Mouse (Mus musculus) cortical plate, adult 2 months (tissue): Measurements from ENCODE around the gene Tsc22d3. TPM values are rescaled to one million over a fixed set of nuclear protein-coding genes. Genes with fewer than 3 reads are reported as not detected.
"Not testable (repeated sequence)": the region's sequence is repeated elsewhere in the genome, so short reads cannot be mapped to it uniquely, and the experiment has no call there.

Experiments
- H3K27ac ChIP-seq: fragments of 200-500 bp; 2 replicates; pipeline ENCODE4 v1.5.1; 2012; ENCODE audit warnings: low read length, control low read depth, inconsistent platforms; ENCODE audit not compliant: insufficient read depth
- H3K4me1 ChIP-seq: fragments of 200-500 bp; 2 replicates; pipeline ENCODE4 v1.6.1; 2011; ENCODE audit warnings: low read length; ENCODE audit not compliant: control insufficient read depth, insufficient read depth
- H3K4me3 ChIP-seq: fragments of 200-500 bp; 2 replicates; pipeline ENCODE4 v1.5.1; 2011; ENCODE audit warnings: mild to moderate bottlenecking, low read length, control low read depth; ENCODE audit not compliant: insufficient read depth
- CTCF ChIP-seq: fragments of 200-500 bp; IDR thresholded peaks from 2 replicates; pipeline ENCODE4 v1.5.1; 2011; ENCODE audit warnings: mild to moderate bottlenecking, control low read depth, low read length; ENCODE audit not compliant: insufficient read depth; ENCODE audit errors: extremely low read depth
- POLR2A ChIP-seq: fragments of 200-500 bp; IDR thresholded peaks from 2 replicates; pipeline ENCODE4 v1.6.1; 2011; ENCODE audit warnings: mild to moderate bottlenecking, low read length, control low read depth; ENCODE audit not compliant: insufficient read depth; ENCODE audit errors: extremely low read depth
- polyA plus RNA-seq: library from polyadenylated mRNA; depleted of rRNA; stranded (reverse); fragments of >200 nt; gene quantifications from 2 replicates; pipeline ENCODE4 v1.2.3, GENCODE M21; 2012; rRNA removed

Gene Tsc22d3
- polyA plus RNA-seq, 1 experiment, result 119 TPM

GRCm38 (mm10) chrX:140503905-140504304 is 96.6 kb downstream of the Tsc22d3 start:
- no peak overlapping the region for H3K27ac ChIP-seq
- no peak overlapping the region for H3K4me3 ChIP-seq
- TF ChIP-seq POLR2A (no peak), CTCF (peak; percentile 29; the same call in 1 of the 2 replicates)
- H3K4me1 ChIP-seq, result peaks cover 1% of the 10 kb centered on the region; the same call in 1 of the 2 replicates

DNA sequence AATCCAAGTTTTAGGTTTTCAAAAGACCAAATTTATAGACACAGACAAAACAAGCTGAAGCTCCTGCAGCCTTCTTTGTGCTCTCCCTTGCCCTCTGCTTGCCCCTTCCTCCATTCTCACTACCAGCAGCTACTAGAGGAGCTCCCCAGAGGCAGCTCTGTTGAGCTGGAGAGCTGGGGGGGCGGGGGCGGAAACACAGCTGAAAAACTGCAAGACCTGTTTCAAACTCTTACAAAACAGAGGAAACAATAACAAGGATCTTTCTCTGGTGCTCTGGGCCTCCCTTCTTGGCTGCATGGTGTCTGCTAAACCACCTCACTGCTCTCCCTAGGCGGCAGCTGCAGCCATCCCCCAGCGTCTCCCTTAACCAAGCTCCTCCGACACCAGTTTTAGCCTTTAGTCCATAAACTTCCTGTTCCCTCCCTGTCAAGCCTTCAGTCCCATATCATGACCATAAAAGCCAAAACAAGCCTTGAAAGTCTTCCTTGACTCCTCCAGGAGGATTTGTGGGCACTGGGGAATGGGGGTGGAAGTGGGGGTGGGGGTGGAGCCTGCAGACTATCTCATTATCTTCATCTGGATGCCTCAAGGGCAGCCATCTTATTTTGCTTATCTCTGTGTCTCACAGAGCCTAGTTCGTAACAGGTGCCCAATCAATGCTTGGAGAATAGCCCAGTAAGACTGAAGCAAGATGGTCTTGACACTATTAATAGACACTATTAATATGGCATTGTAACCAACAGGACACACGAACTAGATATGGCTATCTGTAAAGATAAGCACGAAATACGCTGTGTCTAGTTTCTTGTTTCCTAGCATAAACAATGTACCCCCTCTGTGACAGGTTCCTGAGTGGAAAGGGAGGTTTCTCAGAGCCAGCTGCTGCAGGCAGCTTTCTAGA is 98.8 kb downstream of the Tsc22d3 start:
- TF ChIP-seq POLR2A (no peak), CTCF (no peak)
- H3K4me1 ChIP-seq, result peaks cover 1% of the 10 kb centered on the region; the same call in 1 of the 2 replicates
- H3K4me3 ChIP-seq, result no peak overlapping the region
- H3K27ac ChIP-seq, result no peak overlapping the region

DNA sequence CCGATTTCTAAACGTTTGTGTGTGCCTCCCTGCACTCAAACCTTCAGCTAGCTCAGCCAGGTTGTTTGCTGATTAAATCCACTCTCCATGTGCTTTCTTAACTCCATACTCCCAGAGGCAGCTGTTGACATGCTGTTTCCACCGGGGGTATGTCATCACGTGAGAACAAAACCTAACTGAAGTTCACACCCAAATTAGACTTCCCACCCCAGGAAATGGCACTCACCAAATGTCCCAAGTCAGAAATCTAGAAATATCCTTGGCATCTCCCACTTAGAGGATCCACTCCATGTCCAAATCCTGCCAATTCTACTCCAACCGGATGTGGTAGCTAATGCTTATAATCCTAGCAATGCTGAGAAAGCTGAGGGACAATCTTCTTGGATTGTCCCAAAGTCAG is 100.2 kb downstream of the Tsc22d3 start:
- TF ChIP-seq POLR2A (no peak), CTCF (no peak)
- no peak overlapping the region for H3K27ac ChIP-seq

DNA sequence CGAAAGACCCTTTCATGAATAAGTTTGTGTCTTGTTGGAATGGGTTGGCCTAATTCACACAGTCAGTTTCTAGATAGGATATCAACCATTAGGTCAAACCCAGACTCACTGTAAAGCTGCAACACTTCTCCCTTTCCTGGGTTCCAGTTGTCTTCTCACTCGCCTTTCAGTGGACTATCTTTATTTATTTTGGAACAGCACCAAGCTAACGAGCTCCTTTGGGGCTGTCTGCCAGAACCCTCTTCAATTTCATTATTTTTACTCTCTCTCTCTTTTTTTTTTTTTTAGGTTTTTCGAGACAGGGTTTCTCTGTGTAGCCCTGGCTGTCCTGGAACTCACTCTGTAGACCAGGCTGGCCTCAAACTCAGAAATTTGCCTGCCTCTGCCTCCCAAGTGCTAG is 102.0 kb downstream of the Tsc22d3 start:
- H3K4me1 ChIP-seq, H3K27ac ChIP-seq, H3K4me3 ChIP-seq: not testable (repeated sequence)

More for the DNA sequence above, 100.2 kb downstream of the Tsc22d3 start:
- Histone ChIP-seq H3K4me3 (no peak overlapping the region), H3K4me1 (peaks cover 1% of the 10 kb centered on the region; the same call in 1 of the 2 replicates)

DNA sequence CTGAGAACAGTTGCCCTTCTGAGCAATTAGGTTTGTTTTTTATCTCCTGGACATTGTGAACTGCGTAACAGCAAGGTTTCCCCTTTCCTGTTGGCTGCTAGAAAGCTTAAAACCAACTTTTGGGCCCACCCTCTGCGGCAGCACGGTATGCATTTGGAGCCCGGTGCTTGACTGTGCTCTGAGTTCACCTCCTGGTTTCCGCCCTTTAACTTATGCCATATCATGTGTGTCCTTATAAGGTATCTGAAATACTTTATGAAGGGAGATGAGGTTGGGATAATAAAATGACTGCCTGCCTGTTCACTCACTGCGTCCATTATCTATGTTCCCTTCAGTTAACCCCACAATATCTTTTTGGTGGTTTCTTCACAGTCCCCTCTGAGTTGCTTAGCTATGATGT is 106.3 kb downstream of the Tsc22d3 start:
- H3K4me1 ChIP-seq, result no peaks in the 10 kb centered on the region
- no peak overlapping the region for H3K27ac ChIP-seq
- no peak for TF ChIP-seq POLR2A
- no peak for TF ChIP-seq CTCF
- H3K4me3 ChIP-seq, result no peak overlapping the region

DNA sequence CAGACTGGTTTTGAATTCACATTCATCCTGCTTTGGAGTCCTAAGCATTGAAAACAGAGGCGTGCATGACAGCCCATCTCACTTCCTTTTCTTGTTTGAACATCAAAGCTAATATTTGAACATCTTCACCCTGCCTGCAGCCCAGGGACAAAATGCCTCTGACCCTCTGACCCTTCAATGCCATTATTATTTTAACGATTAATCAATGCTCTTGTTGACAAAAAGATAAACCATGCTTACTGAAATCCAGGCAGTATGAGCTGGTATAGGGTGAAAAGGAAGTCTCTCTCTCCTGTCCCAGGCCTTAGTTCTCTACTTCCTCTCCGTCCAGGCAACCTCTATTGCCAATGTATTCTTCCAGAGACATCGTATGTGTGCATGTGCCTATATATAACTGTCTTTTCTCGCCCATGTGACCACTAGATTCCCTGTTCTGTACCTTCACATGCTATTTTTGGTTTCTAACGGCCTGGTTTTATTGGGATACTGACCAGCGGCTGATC is 106.9 kb downstream of the Tsc22d3 start:
- no peak for TF ChIP-seq POLR2A
- TF ChIP-seq CTCF, result no peak

DNA sequence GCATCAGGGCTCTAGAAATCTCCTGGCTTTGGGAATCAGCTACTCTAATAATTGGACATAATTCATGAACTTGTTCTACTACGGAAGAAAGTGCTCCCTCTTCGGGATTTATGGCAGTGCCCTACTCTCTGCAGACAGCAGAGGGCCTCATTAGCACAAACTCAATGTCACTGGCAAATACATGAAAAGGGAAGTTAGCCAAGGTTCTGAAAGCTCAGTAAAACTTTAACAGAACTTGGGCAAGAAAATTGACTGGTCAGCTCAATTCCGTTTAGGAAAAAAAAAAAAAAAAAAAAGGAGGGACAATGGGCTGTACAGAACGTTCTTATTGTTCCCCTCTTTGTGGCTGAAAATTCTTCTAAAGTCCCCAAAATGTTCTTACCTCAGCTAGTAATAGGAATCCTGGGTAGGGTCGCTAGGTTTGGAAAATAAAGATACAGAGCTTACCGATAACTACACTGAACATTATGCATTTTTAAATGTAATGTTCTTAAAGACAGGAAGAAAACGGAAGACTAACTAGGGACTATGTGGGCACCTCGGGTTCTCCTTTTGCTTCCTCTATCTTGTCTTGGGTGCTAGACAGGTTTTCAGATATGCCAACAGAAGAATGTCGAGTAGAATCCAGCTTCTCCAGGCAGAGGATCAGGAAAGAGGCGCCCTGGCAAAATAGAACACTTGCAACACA is 108.4 kb downstream of the Tsc22d3 start:
- Histone ChIP-seq H3K4me1 (no peaks in the 10 kb centered on the region), H3K4me3 (no peak overlapping the region), H3K27ac (no peak overlapping the region)
- TF ChIP-seq POLR2A (no peak), CTCF (peak; percentile 61; the same call in 1 of the 2 replicates)

More for the DNA sequence above, 106.9 kb downstream of the Tsc22d3 start:
- no peak overlapping the region for H3K4me3 ChIP-seq
- H3K4me1 ChIP-seq, result no peaks in the 10 kb centered on the region
- H3K27ac ChIP-seq, result no peak overlapping the region

DNA sequence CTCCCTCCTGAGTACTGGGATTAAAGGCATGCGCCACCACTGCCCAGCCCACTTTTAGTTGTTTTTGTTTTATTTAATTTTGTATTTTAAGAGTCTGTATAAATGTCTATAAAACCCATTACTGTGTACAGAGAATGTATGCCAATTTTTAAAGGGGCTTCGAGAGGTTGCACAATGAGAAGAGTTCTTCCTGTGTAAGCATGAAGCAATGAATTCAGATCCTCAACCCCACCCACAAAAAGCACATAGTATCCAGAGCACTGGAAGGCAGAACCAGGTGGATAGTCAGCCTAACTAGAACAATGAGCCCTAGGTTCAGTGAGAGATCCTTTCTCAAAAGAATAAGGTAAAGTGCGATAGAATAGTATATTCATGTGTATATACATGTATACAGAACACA is 110.3 kb downstream of the Tsc22d3 start:
- TF ChIP-seq POLR2A, result no peak
- TF ChIP-seq CTCF, result no peak
- H3K4me3 ChIP-seq, result no peak overlapping the region
- H3K4me1 ChIP-seq, result no peaks in the 10 kb centered on the region
- H3K27ac ChIP-seq, result no peak overlapping the region

Other genes with a start within 250 kb of the Tsc22d3 start
- gene Prps1, start 144.0 kb downstream of the Tsc22d3 start, polyA plus RNA-seq, result 60.8 and 61.5 TPM in 2 replicates
- 11.9 and 12.5 TPM in 2 replicates for gene Mid2, start 63.9 kb upstream of the Tsc22d3 start, polyA plus RNA-seq
- gene Tex13b, start 212.8 kb upstream of the Tsc22d3 start, polyA plus RNA-seq, result not detected in 2 replicates